ENCODE assay signal across 30 mouse cellular contexts in genomic region chr17:77969187-77969586, GRCm38 (mm10).
DNase-seq lines count a peak whose midpoint lies in the region; ATAC-seq and TF ChIP-seq lines count a peak whose summit lies in the region.
"Had no signal": no experiment of that assay in that cellular context is flagged by ENCODE, and none has a peak within 500 bp of the region (broad histone marks: within the 10 kb centered on the region; RNA-seq: fewer than 3 reads in every experiment).

No protein-coding gene starts in this region.

- H3K4me2 ChIP-seq in heart, embryonic 12.5 days = no peak overlapping the region
- no peak overlapping the region for H3K4me2 ChIP-seq in liver, embryonic 11.5 days
- H3K4me2 ChIP-seq: embryonic facial prominence, embryonic 13.5 days; forebrain, embryonic 12.5 days; forebrain, embryonic 15.5 days; heart, embryonic 13.5 days; hindbrain, embryonic 12.5 days; hindbrain, embryonic 15.5 days had no signal

- no peaks in the 10 kb centered on the region for H3K36me3 ChIP-seq in heart, embryonic 12.5 days
- no peaks in the 10 kb centered on the region for H3K36me3 ChIP-seq in liver, adult 2 months (ENCODE audit: control insufficient read depth, insufficient read depth, low read length)
- no peaks in the 10 kb centered on the region for H3K36me3 ChIP-seq in liver, embryonic 11.5 days (ENCODE audit: control insufficient read depth, insufficient read depth, low read length)
- H3K36me3 ChIP-seq: embryonic facial prominence, embryonic 10.5 days; embryonic facial prominence, embryonic 13.5 days; forebrain, embryonic 12.5 days; forebrain, embryonic 15.5 days; G1E; heart, embryonic 13.5 days; hindbrain, embryonic 12.5 days; hindbrain, embryonic 15.5 days had no signal

- peak; percentile 4 to 7 for DNase-seq in heart, adult 18-20 months
- peak; percentile 8 for DNase-seq in liver, adult 2 months (ENCODE audit: extremely low read depth, low read depth, low spot score)
- no peak for DNase-seq in liver, embryonic 11.5 days (ENCODE audit: low spot score)
- no peak for DNase-seq in c-Kit-positive CD71-positive TER-119-positive erythroid progenitor cells, embryonic 14.5 days (ENCODE audit: low spot score)
- DNase-seq in lung, adult 18-20 months = no peak
- DNase-seq: adrenal gland, adult 8-10 months; adrenal gland, postnatal 25 days; B cell, adult 2 months; cerebellum, adult 11 months; cerebellum, adult 2 months; cerebellum, adult 9-11 months; cerebellum, postnatal 25 days; gastrocnemius, postnatal 10 days; gastrocnemius, postnatal 36 days; heart, adult 2 months; heart, postnatal 14 days had no signal

- 60% methylated on average over 2 of the region's 2 CpGs for WGBS in heart, embryonic 12.5 days
- 60% methylated on average over 2 of the region's 2 CpGs for whole genome bisulfite sequencing in liver, adult 2 months
- WGBS in liver, embryonic 11.5 days = 50% methylated on average over 2 of the region's 2 CpGs

- H3K4me3 ChIP-seq in heart, embryonic 12.5 days = no peak overlapping the region
- no peak overlapping the region for H3K4me3 ChIP-seq in liver, adult 2 months (ENCODE audit: insufficient read depth, low read depth, low read length)
- no peak overlapping the region for H3K4me3 ChIP-seq in liver, embryonic 11.5 days (ENCODE audit: low read depth, low read length)
- H3K4me3 ChIP-seq: embryonic facial prominence, embryonic 10.5 days; embryonic facial prominence, embryonic 13.5 days; erythroblast, embryonic 14.5 days; forebrain, embryonic 12.5 days; forebrain, embryonic 15.5 days; heart, adult 2 months; heart, embryonic 13.5 days; hindbrain, embryonic 12.5 days; hindbrain, embryonic 15.5 days had no signal

- H3K9me3 ChIP-seq in heart, embryonic 12.5 days (replicated peaks) = no peaks in the 10 kb centered on the region
- no peaks in the 10 kb centered on the region for H3K9me3 ChIP-seq in liver, embryonic 11.5 days (ENCODE audit: control insufficient read depth, low read length)
- H3K9me3 ChIP-seq: embryonic facial prominence, embryonic 10.5 days; embryonic facial prominence, embryonic 13.5 days; forebrain, embryonic 12.5 days; forebrain, embryonic 15.5 days; G1E; heart, embryonic 13.5 days; hindbrain, embryonic 12.5 days; hindbrain, embryonic 15.5 days had no signal

- H3K9ac ChIP-seq in heart, embryonic 12.5 days = no peak overlapping the region
- no peak overlapping the region for H3K9ac ChIP-seq in liver, adult 2 months (ENCODE audit: low read depth, low read length)
- H3K9ac ChIP-seq in liver, embryonic 11.5 days (ENCODE audit: low read depth, low read length) = no peak overlapping the region
- H3K9ac ChIP-seq: embryonic facial prominence, embryonic 13.5 days; forebrain, embryonic 12.5 days; forebrain, embryonic 15.5 days; heart, embryonic 13.5 days; hindbrain, embryonic 12.5 days; hindbrain, embryonic 15.5 days had no signal

- no peaks in the 10 kb centered on the region for H3K27me3 ChIP-seq in heart, embryonic 12.5 days (replicated peaks)
- no peaks in the 10 kb centered on the region for H3K27me3 ChIP-seq in liver, adult 2 months (ENCODE audit: control insufficient read depth, insufficient read depth, low read length)
- H3K27me3 ChIP-seq in liver, embryonic 11.5 days (replicated peaks; ENCODE audit: control insufficient read depth, insufficient read depth, low read length) = no peaks in the 10 kb centered on the region
- H3K27me3 ChIP-seq: CH12.LX; embryonic facial prominence, embryonic 13.5 days; forebrain, embryonic 12.5 days; forebrain, embryonic 15.5 days; heart, embryonic 13.5 days; hindbrain, embryonic 12.5 days; hindbrain, embryonic 15.5 days had no signal

- H3K79me2 ChIP-seq in liver, adult 2 months (ENCODE audit: control insufficient read depth, insufficient read depth, low read length) = no peaks in the 10 kb centered on the region

- no peaks in the 10 kb centered on the region for H3K4me1 ChIP-seq in heart, embryonic 12.5 days (replicated peaks)
- no peaks in the 10 kb centered on the region for H3K4me1 ChIP-seq in liver, adult 2 months (ENCODE audit: control insufficient read depth, insufficient read depth, low read length)
- no peaks in the 10 kb centered on the region for H3K4me1 ChIP-seq in liver, embryonic 11.5 days (replicated peaks; ENCODE audit: control insufficient read depth, insufficient read depth, low read length)
- H3K4me1 ChIP-seq: embryonic facial prominence, embryonic 10.5 days; embryonic facial prominence, embryonic 13.5 days; forebrain, embryonic 12.5 days; forebrain, embryonic 15.5 days; heart, embryonic 13.5 days; hindbrain, embryonic 12.5 days; hindbrain, embryonic 15.5 days had no signal

- no peak for TF ChIP-seq POLR2A in liver, adult 2 months (IDR thresholded peaks at IDR 0.05; ENCODE audit: extremely low read depth, insufficient read depth, low read length)

- no peak overlapping the region for H3K27ac ChIP-seq in heart, embryonic 12.5 days (ENCODE audit: poor library complexity, severe bottlenecking)
- H3K27ac ChIP-seq in liver, adult 2 months (replicated peaks; ENCODE audit: insufficient read depth, low read depth, low read length) = no peak overlapping the region
- H3K27ac ChIP-seq in liver, embryonic 11.5 days (ENCODE audit: low read depth, low read length) = no peak overlapping the region
- H3K27ac ChIP-seq: embryonic facial prominence, embryonic 10.5 days; embryonic facial prominence, embryonic 13.5 days; forebrain, embryonic 12.5 days; forebrain, embryonic 15.5 days; heart, adult 2 months; heart, embryonic 13.5 days; hindbrain, embryonic 12.5 days; hindbrain, embryonic 15.5 days had no signal

- ATAC-seq in heart, embryonic 12.5 days (ENCODE audit: insufficient number of reproducible peaks, low FRiP score) = no peak
- ATAC-seq in liver, embryonic 11.5 days (replicated peaks; ENCODE audit: low FRiP score) = no peak
- peak; percentile 60 for ATAC-seq in granulocyte monocyte progenitor cell, adult 5-6 weeks (replicated peaks; ENCODE audit: poor library complexity, severe bottlenecking)
- ATAC-seq: activated CD4-positive, CD25-positive, alpha-beta regulatory T cell, adult 4 months; forebrain, embryonic 15.5 days; intestine, postnatal 0 days had no signal

- TF ChIP-seq CTCF in liver, adult 2 months (IDR thresholded peaks at IDR 0.05; ENCODE audit: low read depth, low read length) = no peak

Comparison
In these comparisons a context has a peak if more than half of its experiments do, and no peak if none do; other contexts are left out.
1. DNase-seq: peak in heart, adult 18-20 months (2 of 2) and liver, adult 2 months (single experiment); none in liver, embryonic 11.5 days (single experiment), c-Kit-positive CD71-positive TER-119-positive erythroid progenitor cells, embryonic 14.5 days (single experiment) and lung, adult 18-20 months (0 of 2).